Mouse (Mus musculus) ovary, adult 18-20 months (tissue): ENCODE results near the gene Sectm1b.

Source experiments
- DNase-seq: peaks from one replicate; pipeline ENCODE4 v3.0.0; 2022; ENCODE audit warnings: low spot score, mixed read lengths

Sectm1b gene

GRCm38 (mm10) chr11:121027259-121027658 is 36.1 kb downstream of the Sectm1b start:
- no peak for DNase-seq

- DNase-seq: no peak
Observed at GRCm38 (mm10) chr11:121024163-121024562, 39.2 kb downstream of the Sectm1b start.

- no peak for DNase-seq
Observed at GRCm38 (mm10) chr11:121019501-121019900, 43.9 kb downstream of the Sectm1b start.

DNA sequence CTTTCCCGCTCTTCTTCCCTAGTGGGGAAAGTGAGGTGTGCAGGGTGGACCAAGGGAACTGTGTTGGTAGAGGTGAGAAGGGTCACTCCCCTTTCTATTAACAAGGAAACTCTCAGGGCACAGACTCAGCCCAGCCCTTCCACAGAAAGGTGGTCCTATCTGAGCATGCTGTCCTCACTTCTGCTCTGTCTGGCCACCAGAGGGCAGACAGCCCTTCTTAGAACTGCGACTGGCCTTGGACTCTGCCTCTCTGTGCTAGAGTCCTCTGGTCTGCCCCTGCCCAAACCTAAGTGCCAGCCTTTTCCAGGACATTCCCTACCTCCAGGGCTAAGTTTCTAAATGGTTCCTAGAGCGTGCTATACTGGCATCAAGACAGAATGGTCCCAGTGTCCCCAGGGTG is 45.7 kb downstream of the Sectm1b start:
- DNase-seq: peak; percentile 58

- DNase-seq: no peak
Observed at GRCm38 (mm10) chr11:121015472-121015871, 47.9 kb downstream of the Sectm1b start.

DNA sequence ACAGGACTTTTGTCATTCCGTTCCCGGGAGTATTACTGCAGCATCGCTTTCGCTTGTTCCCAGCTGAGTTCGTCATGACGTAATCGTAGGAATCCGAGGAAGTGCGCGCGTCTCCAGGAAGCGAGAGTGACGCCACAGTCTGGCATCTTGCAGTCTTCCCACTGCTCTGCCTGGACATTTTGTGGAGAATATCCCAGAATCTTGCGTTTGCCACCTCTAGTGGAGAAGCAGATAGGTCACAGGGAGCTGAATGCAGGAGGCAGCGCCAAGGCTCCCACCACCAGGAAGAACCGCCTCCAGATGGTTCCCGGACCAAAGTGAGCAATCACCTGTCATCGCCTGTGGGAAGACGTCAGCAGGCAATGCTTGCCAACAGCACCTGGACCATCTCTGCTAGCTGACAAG is 48.5 kb downstream of the Sectm1b start:
- no peak for DNase-seq

DNA sequence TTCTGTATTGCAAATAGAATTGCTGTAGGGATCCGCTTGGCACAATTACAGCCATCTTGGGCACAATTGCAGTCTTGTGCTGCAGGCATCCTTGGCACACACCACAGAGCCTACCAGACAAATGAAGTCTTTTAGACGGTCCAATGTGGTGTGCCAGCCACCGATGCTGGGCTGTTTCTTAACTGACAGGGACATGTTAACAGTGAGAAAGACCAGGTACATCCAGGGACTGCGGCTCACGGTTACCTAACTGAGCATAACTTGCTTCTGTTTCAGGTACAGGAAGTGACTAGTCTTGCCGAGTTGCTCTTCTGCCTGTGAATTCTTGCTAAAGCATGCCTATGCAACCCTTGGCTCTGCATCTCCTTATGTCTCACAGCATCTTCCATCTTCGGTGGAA is 49.7 kb downstream of the Sectm1b start:
- DNase-seq: no peak

DNA sequence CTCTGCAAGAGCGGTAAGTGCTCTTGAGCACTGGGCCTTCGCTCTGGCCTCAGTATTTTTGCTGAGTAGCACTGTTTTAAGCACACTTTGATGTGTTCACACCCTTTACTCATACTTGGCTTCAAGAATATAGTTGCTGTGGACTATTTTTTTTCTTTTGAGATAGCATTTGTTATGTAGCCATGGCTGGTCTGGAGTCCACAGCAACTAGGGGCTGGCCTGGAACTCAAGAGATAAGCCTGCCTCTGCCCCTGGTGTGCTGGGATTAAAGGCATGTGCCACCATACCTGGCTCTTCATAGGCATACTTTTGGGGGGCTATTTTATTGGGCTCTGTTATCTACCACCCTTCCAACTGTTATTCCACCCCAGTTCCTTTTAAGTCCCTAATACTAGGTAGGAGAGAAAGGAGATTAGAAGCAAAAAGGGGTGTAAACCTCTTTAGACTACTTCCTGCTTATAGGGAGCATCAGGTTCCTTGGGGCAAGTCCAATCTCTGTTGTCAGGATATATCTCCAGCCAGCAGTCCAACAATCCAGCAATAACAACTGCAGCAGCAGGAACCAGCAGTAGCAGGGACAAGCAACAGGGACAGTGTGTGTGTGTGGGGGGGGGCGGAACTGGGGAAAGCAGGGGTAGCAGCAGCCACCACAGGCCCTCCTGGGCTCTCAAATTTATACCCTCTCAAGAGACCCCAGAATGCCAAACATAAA is 53.2 kb downstream of the Sectm1b start:
- no peak for DNase-seq

DNA sequence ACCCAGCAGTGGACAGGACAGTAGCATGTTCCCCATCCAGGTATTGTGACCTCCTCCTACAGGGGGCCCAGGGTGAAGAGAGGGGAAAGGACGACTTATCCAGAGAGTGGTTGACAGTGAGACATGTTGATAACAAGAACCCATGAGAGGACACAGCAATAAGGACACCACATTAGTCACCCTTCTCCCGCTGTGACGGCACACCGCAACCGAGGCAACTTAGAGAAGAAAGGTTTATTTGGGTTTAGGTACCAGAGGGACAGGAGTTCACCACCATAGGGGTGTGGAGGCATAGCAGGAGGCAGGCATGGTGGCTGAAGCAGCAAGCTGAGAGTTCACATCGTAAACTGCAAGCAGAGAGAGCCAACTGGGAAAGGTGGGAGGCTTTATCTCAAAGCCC is 57.2 kb downstream of the Sectm1b start:
- no peak for DNase-seq

GRCm38 (mm10) chr11:121004281-121004680 is 59.1 kb downstream of the Sectm1b start:
- no peak for DNase-seq
